Mouse (Mus musculus): ENCODE measurements around the gene Spag7.

Spag7 gene

GRCm38 (mm10) chr11:70655571-70656455, 13.4 kb downstream of the Spag7 start:
- peak; percentile 69 for DNase-seq (ENCODE audit: low spot score)

- DNase-seq (ENCODE audit: low spot score), result peak; percentile 85
Measured at GRCm38 (mm10) chr11:70654923-70655570, 14.2 kb downstream of the Spag7 start.

DNA sequence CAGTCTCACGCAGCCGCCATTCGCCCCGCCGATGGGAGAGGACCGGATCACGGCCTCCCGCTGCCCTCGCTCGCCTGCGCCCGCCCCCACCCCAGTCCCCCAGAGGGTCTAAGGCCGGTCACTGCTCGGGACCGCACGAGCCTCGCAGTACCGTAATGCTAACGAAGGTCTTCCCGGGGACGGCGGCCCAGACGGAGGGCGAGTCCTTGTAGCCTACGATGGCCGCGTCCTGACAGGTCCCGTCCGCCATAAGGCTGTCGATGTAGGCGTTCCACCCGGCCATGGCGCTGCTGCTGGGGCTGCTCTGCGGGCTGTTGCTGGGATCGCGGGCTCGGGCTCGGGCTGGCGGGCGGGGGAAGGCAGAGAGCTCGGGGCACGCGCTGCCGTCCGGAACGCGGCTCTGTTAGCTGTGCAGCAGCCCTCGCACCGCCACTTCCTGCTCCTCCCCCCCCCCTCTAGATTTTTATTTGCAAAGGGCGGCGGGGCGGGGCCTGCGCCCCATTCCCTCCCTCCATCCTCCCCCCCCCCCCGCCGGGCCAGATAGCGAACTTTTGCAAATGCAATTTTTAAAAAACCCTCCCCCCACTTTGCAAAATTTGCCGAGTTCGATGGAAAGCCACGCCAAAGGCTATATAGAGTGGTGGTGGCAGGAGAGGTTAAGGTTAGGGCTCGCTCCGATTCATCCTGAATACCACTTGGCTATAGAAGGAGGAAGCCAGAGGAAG, 14.9 kb downstream of the Spag7 start, which contains the start of gene Pfn1:
TSS of gene Pfn1 (minus strand) at position 447 of the 725 bp plus-strand sequence.
- peak; percentile 78 for DNase-seq (ENCODE audit: low spot score)

- peak; percentile 73 for DNase-seq (ENCODE audit: low spot score)
Measured at GRCm38 (mm10) chr11:70653345-70654197, 15.6 kb downstream of the Spag7 start.

- no peak for DNase-seq (ENCODE audit: low spot score)
Measured at GRCm38 (mm10) chr11:70652884-70653344, 16.3 kb downstream of the Spag7 start.

DNA sequence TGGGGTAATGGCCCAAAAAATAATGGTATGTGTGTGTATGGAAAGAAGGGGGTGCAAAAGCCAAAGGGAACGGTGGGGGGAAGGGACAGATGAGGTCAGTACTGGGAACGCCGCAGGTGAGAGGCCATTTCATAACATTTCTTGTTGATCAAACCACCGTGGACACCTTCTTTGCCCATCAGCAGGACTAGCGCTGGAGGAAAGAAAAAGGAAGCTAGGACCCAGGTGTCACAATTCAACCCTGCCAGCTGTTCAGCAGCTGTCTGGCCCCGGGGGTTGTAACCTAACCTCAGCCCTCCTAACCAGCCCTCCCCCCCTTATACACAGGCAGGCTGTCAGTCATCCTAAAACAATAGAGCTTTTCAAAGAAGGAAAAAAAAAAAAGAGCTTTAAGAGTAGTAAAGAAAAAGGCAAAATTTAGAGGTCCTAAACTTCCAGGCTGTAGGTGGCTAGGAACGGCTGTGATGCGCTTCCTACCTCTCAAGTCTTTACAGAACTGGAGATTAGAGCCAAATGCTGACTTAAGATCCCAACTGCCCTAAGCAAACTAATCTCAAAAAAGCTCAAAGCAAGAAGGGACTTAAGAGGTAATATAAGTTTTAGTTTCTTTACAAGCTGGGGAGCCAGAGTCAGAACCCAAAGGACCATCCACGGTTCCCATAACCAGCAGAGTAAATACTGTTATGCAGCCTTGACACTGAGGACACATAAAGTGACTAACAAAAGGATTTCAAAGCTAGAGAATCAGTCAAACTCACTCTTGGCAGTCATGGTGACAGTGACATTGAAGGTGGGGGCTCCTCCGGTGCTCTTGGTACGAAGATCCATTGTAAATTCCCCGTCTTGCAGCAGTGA, 17.0 kb downstream of the Spag7 start:
- DNase-seq (ENCODE audit: low spot score), result no peak

- no peak for DNase-seq (ENCODE audit: low spot score)
Measured at GRCm38 (mm10) chr11:70651391-70651790, 17.8 kb downstream of the Spag7 start.

GRCm38 (mm10) chr11:70650322-70651175, 18.7 kb downstream of the Spag7 start:
- no peak for DNase-seq (ENCODE audit: low spot score)

DNA sequence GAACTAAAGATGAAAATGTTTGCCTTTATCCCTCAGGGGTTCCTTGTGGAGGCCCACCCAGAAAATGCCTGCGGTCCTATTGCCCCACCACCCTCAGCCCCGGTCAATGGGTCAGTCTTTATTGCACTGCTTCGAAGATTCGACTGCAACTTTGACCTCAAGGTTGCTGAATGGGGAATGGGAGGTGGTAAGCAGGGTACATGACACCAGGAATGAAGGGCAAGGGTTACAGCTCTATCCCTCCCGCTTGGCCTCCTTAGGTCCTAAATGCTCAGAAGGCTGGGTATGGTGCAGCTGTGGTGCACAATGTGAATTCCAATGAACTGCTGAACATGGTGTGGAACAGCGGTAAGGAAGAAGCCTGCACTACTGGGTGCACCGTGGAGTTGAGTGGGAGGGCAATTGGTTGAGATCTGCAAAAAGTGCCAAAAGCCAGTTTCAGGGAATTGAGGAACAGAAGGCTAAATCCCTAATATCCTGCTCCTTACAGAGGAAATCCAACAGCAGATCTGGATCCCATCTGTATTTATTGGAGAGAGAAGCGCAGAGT, 20.0 kb downstream of the Spag7 start:
- DNase-seq (ENCODE audit: low spot score), result no peak

DNA sequence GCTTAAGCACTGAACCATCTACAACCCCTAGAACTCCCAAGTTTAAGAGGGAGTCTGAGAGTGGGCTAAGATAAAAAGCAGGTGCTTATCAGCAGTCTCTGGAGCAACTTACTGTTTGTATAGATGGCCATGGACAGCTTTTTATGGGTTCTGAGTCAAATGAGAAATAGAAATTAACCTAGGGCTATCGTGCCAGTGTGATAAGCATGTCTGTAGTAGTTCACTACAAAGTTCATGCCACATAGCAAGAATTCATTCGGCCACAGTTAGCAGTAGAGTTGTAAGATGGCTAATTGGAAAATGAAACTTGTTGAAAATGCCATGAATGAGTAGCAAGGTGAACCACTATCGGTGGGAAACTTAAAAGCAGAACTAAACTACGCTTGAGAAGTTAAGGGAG, 20.7 kb downstream of the Spag7 start:
- no peak for DNase-seq (ENCODE audit: low spot score)

- peak; percentile 50 for DNase-seq (ENCODE audit: low spot score)
Measured at GRCm38 (mm10) chr11:70647716-70648420, 21.3 kb downstream of the Spag7 start.

GRCm38 (mm10) chr11:70646691-70647650, 22.2 kb downstream of the Spag7 start, which contains the start of the genes Rnf167 and Slc25a11:
Gene Rnf167, plus strand, starts transcription at chr11:70647235.
Gene Slc25a11, minus strand, starts transcription at chr11:70647479.
- peak; percentile 94 for DNase-seq (ENCODE audit: low spot score)

DNA sequence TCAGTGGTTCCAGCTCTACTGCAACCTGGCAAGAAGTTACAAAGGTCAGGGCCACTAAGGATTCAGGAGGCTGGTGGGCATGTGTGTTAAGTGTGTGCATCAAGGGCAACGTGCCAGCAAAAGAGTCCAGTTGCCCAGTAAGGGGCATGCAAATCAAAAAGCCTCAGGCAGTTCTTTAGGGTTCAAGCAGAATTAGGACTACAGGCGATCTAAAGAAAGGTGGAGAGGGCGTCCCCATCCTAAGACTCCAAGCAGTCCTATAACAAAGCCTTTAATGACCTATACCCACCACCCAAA, 23.0 kb downstream of the Spag7 start:
- DNase-seq (ENCODE audit: low spot score), result no peak

GRCm38 (mm10) chr11:70645461-70646258, 23.6 kb downstream of the Spag7 start:
- DNase-seq (ENCODE audit: low spot score), result no peak

DNA sequence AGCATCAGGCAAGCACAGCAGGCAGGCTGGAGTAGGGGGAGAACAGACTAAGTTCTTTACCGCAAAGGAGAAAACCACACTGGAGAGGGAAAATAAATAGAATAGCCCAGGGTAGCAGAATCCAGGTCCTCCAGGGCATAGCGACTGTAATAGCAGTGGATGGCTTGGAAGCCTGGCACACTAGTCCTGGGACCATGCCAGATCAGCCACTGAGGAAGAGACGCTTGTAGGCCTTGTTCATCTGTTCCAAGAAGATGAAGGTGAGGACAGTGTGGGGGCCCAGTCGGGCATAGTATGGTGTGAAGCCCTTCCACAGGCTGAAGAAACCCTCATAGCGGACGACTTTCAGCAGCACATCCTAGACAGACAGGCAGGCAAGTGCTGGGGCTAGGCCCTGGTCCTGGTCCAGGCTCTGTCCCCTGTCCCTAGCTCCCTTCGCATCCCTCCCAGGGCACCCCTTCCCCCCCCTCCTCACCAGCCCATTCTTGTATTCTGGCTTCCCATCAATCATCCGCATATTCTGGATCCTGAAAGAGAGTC, 24.6 kb downstream of the Spag7 start:
- no peak for DNase-seq (ENCODE audit: low spot score)

DNA sequence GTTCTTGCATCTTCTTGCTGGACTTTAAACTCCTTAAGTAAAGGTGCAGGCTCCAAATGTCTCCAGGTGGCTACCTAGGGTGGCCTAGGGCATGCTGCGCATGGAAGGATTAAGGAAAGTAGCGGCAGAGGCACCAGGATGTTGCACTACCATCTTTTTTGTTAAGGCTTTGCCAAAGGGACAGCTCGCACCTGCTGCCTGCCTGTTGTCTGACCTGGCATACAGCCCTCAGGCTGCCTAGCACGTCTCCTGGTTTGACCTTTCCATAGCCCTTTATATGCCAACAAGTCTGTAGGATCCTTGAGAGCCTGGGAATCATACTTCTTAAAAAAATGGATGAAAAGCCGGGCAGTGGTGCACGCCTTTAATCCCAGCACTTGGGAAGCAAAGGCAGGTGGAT, 26.2 kb downstream of the Spag7 start:
- DNase-seq (ENCODE audit: low spot score), result no peak
